Mouse (Mus musculus): Measurements from ENCODE around the gene Romo1. TPM values are rescaled to one million over a fixed set of nuclear protein-coding genes. Genes with fewer than 3 reads are reported as not detected.

Romo1 gene
- total and polyA plus RNA-seq, 3 experiments = 38.4 to 300 (median 99.3) TPM

GRCm38 (mm10) chr2:156177079-156177478, 33.2 kb downstream of the Romo1 start:
- H3K4me1 ChIP-seq (ENCODE audit: insufficient read depth, low read depth, low read length) = peaks cover 30% of the 10 kb centered on the region
- H3K36me3 ChIP-seq (replicated peaks) = peaks cover 55% of the 10 kb centered on the region

GRCm38 (mm10) chr2:156177651-156178050, 33.8 kb downstream of the Romo1 start:
- no peaks in the 10 kb centered on the region for H3K27me3 ChIP-seq (ENCODE audit: insufficient read depth, low read length)
- ATAC-seq (ENCODE audit: extremely low read depth, insufficient number of reproducible peaks, low FRiP score, poor library complexity, severe bottlenecking) (no peak), DNase-seq (ENCODE audit: low spot score) (no peak)
- H3K4me1 ChIP-seq (ENCODE audit: insufficient read depth, low read depth, low read length) = peaks cover 35% of the 10 kb centered on the region
- H3K4me3 ChIP-seq (ENCODE audit: low read depth, low read length) = peak overlapping the region; percentile 97
- TF ChIP-seq CTCF (IDR thresholded peaks at IDR 0.05; ENCODE audit: low read depth, low read length) (no peak), POLR2AphosphoS5 (IDR thresholded peaks at IDR 0.05; ENCODE audit: insufficient replicate concordance, low read depth, low read length) (no peak), GATA1 (IDR thresholded peaks at IDR 0.05; ENCODE audit: borderline replicate concordance, low read length) (no peak), TAL1 (conservative IDR thresholded peaks at IDR 0.05; ENCODE audit: low read depth, low read length) (no peak), GATA2 (IDR thresholded peaks at IDR 0.05; ENCODE audit: borderline replicate concordance, low read depth, low read length) (no peak)
- H3K36me3 ChIP-seq (replicated peaks) = peaks cover 50% of the 10 kb centered on the region
- H3K9me3 ChIP-seq (replicated peaks) = no peaks in the 10 kb centered on the region

More at GRCm38 (mm10) chr2:156177079-156177478, 33.2 kb downstream of the Romo1 start:
- Histone ChIP-seq H3K9me3 (replicated peaks) (no peaks in the 10 kb centered on the region), H3K27me3 (ENCODE audit: insufficient read depth, low read length) (no peaks in the 10 kb centered on the region), H3K4me3 (ENCODE audit: low read depth, low read length) (peak overlapping the region; percentile 46; the same call in 1 of the 2 replicates)
- ATAC-seq (ENCODE audit: extremely low read depth, insufficient number of reproducible peaks, low FRiP score, poor library complexity, severe bottlenecking) (no peak), DNase-seq (ENCODE audit: low spot score) (no peak)
- TF ChIP-seq POLR2AphosphoS5 (IDR thresholded peaks at IDR 0.05; ENCODE audit: insufficient replicate concordance, low read depth, low read length) = no peak
- no peak for TF ChIP-seq CTCF (IDR thresholded peaks at IDR 0.05; ENCODE audit: low read depth, low read length)
- no peak for TF ChIP-seq GATA2 (IDR thresholded peaks at IDR 0.05; ENCODE audit: borderline replicate concordance, low read depth, low read length)
- TF ChIP-seq GATA1 (IDR thresholded peaks at IDR 0.05; ENCODE audit: borderline replicate concordance, low read length) = no peak
- no peak for TF ChIP-seq TAL1 (conservative IDR thresholded peaks at IDR 0.05; ENCODE audit: low read depth, low read length)

- no peaks in the 10 kb centered on the region for H3K9me3 ChIP-seq (replicated peaks)
- no peaks in the 10 kb centered on the region for H3K27me3 ChIP-seq (ENCODE audit: insufficient read depth, low read length)
- peak overlapping the region; percentile 97 for H3K4me3 ChIP-seq (ENCODE audit: low read depth, low read length)
- H3K4me1 ChIP-seq (ENCODE audit: insufficient read depth, low read depth, low read length) = peaks cover 31% of the 10 kb centered on the region
- no peak for TF ChIP-seq GATA1 (IDR thresholded peaks at IDR 0.05; ENCODE audit: borderline replicate concordance, low read length)
- no peak for TF ChIP-seq CTCF (IDR thresholded peaks at IDR 0.05; ENCODE audit: low read depth, low read length)
- TF ChIP-seq GATA2 (IDR thresholded peaks at IDR 0.05; ENCODE audit: borderline replicate concordance, low read depth, low read length) = no peak
- TF ChIP-seq TAL1 (conservative IDR thresholded peaks at IDR 0.05; ENCODE audit: low read depth, low read length) = no peak
- no peak for TF ChIP-seq POLR2AphosphoS5 (IDR thresholded peaks at IDR 0.05; ENCODE audit: insufficient replicate concordance, low read depth, low read length)
- DNase-seq (ENCODE audit: low spot score) (peak; percentile 63), ATAC-seq (ENCODE audit: extremely low read depth, insufficient number of reproducible peaks, low FRiP score, poor library complexity, severe bottlenecking) (no peak)
- H3K36me3 ChIP-seq (replicated peaks) = peaks cover 38% of the 10 kb centered on the region
Measured at GRCm38 (mm10) chr2:156179046-156179795, 35.4 kb downstream of the Romo1 start.

- no peaks in the 10 kb centered on the region for H3K27me3 ChIP-seq (ENCODE audit: insufficient read depth, low read length)
- H3K4me3 ChIP-seq (ENCODE audit: low read depth, low read length) = peak overlapping the region; percentile 97
- peaks cover 29% of the 10 kb centered on the region for H3K4me1 ChIP-seq (ENCODE audit: insufficient read depth, low read depth, low read length)
- H3K36me3 ChIP-seq (replicated peaks) = peaks cover 34% of the 10 kb centered on the region
- no peak for DNase-seq (ENCODE audit: low spot score)
- no peaks in the 10 kb centered on the region for H3K9me3 ChIP-seq (replicated peaks)
- no peak for TF ChIP-seq POLR2AphosphoS5 (IDR thresholded peaks at IDR 0.05; ENCODE audit: insufficient replicate concordance, low read depth, low read length)
- TF ChIP-seq GATA1 (IDR thresholded peaks at IDR 0.05; ENCODE audit: borderline replicate concordance, low read length) = no peak
- no peak for TF ChIP-seq CTCF (IDR thresholded peaks at IDR 0.05; ENCODE audit: low read depth, low read length)
- TF ChIP-seq TAL1 (conservative IDR thresholded peaks at IDR 0.05; ENCODE audit: low read depth, low read length) = no peak
- TF ChIP-seq GATA2 (IDR thresholded peaks at IDR 0.05; ENCODE audit: borderline replicate concordance, low read depth, low read length) = no peak
- ATAC-seq (ENCODE audit: extremely low read depth, insufficient number of reproducible peaks, low FRiP score, poor library complexity, severe bottlenecking) = no peak
Measured at GRCm38 (mm10) chr2:156179796-156180093, 35.9 kb downstream of the Romo1 start.

GRCm38 (mm10) chr2:156180094-156180821, 36.4 kb downstream of the Romo1 start, which contains the start of gene Rbm39:
Gene Rbm39 (minus strand): TSS chr2:156180238.
- peaks cover 29% of the 10 kb centered on the region for H3K4me1 ChIP-seq (ENCODE audit: insufficient read depth, low read depth, low read length)
- no peak for TF ChIP-seq CTCF (IDR thresholded peaks at IDR 0.05; ENCODE audit: low read depth, low read length)
- TF ChIP-seq POLR2AphosphoS5 (IDR thresholded peaks at IDR 0.05; ENCODE audit: insufficient replicate concordance, low read depth, low read length) = no peak; the same call in 1 of the 2 replicates
- TF ChIP-seq GATA2 (IDR thresholded peaks at IDR 0.05; ENCODE audit: borderline replicate concordance, low read depth, low read length) = no peak
- TF ChIP-seq TAL1 (conservative IDR thresholded peaks at IDR 0.05; ENCODE audit: low read depth, low read length) = no peak
- no peak for TF ChIP-seq GATA1 (IDR thresholded peaks at IDR 0.05; ENCODE audit: borderline replicate concordance, low read length)
- H3K9me3 ChIP-seq (replicated peaks) = no peaks in the 10 kb centered on the region
- H3K27me3 ChIP-seq (ENCODE audit: insufficient read depth, low read length) = no peaks in the 10 kb centered on the region
- peak within 1 kb of the TSS; percentile 97 for H3K4me3 ChIP-seq (ENCODE audit: low read depth, low read length)
- peaks cover 31% of the 10 kb centered on the region for H3K36me3 ChIP-seq (replicated peaks)
- peak; percentile 95 for ATAC-seq (ENCODE audit: extremely low read depth, insufficient number of reproducible peaks, low FRiP score, poor library complexity, severe bottlenecking)
- DNase-seq (ENCODE audit: low spot score) = peak; percentile 87
